Mouse (Mus musculus) MEL (cell line): ENCODE measurements around the gene Eme2. TPM values are rescaled to one million over a fixed set of nuclear protein-coding genes. Genes with fewer than 3 reads are reported as not detected.

Experiments used
- DNase-seq: peaks from one replicate; pipeline ENCODE4 v3.0.0; 2011; ENCODE audit warnings: low read depth, low spot score
- H3K27ac ChIP-seq: 2 replicates; pipeline ENCODE4 v1.5.1; 2012; ENCODE audit warnings: low read depth, mild to moderate bottlenecking, control low read depth, low read length, moderate library complexity; ENCODE audit not compliant: control insufficient read depth
- H3K27me3 ChIP-seq, 2 experiments: fragments of 150-350 bp in 1 of 2; sonication (generic) in 1 of 2; 2 replicates each; pipeline ENCODE4 v1.6.1; 2012; ENCODE audit warnings: low read length in 2 of 2, mild to moderate bottlenecking in 2 of 2, improper control_type of control experiment in 1 of 2, moderate library complexity in 1 of 2; ENCODE audit not compliant: insufficient read depth in 2 of 2, control insufficient read depth in 1 of 2
- H3K36me3 ChIP-seq, 2 experiments: 2 replicates each; pipeline ENCODE4 v1.6.1; 2012 to 2014; ENCODE audit warnings: low read length in 2 of 2, improper control_type of control experiment in 1 of 2, inconsistent platforms in 1 of 2, mild to moderate bottlenecking in 1 of 2; ENCODE audit not compliant: insufficient read depth in 2 of 2, control insufficient read depth in 1 of 2
- H3K4me1 ChIP-seq, 2 experiments: fragments of 150-350 bp in 1 of 2; sonication (generic) in 1 of 2; 2 replicates each; pipeline ENCODE4 v1.6.1; 2012; ENCODE audit warnings: low read length in 2 of 2, improper control_type of control experiment in 1 of 2, mild to moderate bottlenecking in 1 of 2; ENCODE audit not compliant: insufficient read depth in 2 of 2, control insufficient read depth in 1 of 2
- H3K4me3 ChIP-seq, 2 experiments: fragments of 150-350 bp in 1 of 2; sonication (generic) in 1 of 2; 2 replicates each; pipeline ENCODE4 v1.5.1; 2012; ENCODE audit warnings: low read depth in 2 of 2, low read length in 2 of 2, mild to moderate bottlenecking in 2 of 2, moderate library complexity in 2 of 2, control low read depth in 1 of 2, improper control_type of control experiment in 1 of 2; ENCODE audit not compliant: control insufficient read depth in 1 of 2, insufficient read depth in 1 of 2
- H3K79me2 ChIP-seq: 2 replicates; pipeline ENCODE4 v1.6.1; 2012; ENCODE audit warnings: mild to moderate bottlenecking, low read length, moderate library complexity; ENCODE audit not compliant: control insufficient read depth, poor library complexity, insufficient read depth
- H3K9ac ChIP-seq: 2 replicates; pipeline ENCODE4 v1.6.1; 2012; ENCODE audit warnings: low read depth, mild to moderate bottlenecking, control low read depth, low read length, moderate library complexity; ENCODE audit not compliant: control insufficient read depth, poor library complexity, severe bottlenecking
- H3K9me3 ChIP-seq: fragments of 150-350 bp; sonication (generic); replicated peaks from 2 replicates; pipeline ENCODE4 v1.6.1; 2012; ENCODE audit warnings: mild to moderate bottlenecking, low read length, improper control_type of control experiment, moderate library complexity; ENCODE audit not compliant: insufficient read depth
- CHD2 ChIP-seq: IDR thresholded peaks from 2 replicates; pipeline ENCODE4 v1.6.1; 2011; ENCODE audit warnings: low read length, improper control_type of control experiment
- E2F4 ChIP-seq: IDR thresholded peaks from 2 replicates; pipeline ENCODE4 v1.6.1; 2011; ENCODE audit warnings: low read depth, low read length, improper control_type of control experiment, borderline replicate concordance
- EP300 ChIP-seq, 2 experiments: IDR thresholded peaks; 2 replicates each; pipeline ENCODE4 v1.6.1; 2011; ENCODE audit warnings: improper control_type of control experiment in 2 of 2, low read length in 2 of 2, low read depth in 1 of 2, mild to moderate bottlenecking in 1 of 2
- GABPA ChIP-seq: IDR thresholded peaks from 2 replicates; pipeline ENCODE4 v1.6.1; 2012; ENCODE audit warnings: low read depth, mild to moderate bottlenecking, inconsistent platforms, low read length, improper control_type of control experiment, moderate library complexity
- GATA1 ChIP-seq: IDR thresholded peaks from 2 replicates; pipeline ENCODE4 v1.6.1; 2011; ENCODE audit warnings: low read depth, low read length, improper control_type of control experiment
- HCFC1 ChIP-seq: IDR thresholded peaks from 2 replicates; pipeline ENCODE4 v1.6.1; 2012; ENCODE audit warnings: low read depth, mild to moderate bottlenecking, inconsistent platforms, low read length, improper control_type of control experiment, moderate library complexity
- MAX ChIP-seq: IDR thresholded peaks from 2 replicates; pipeline ENCODE4 v1.6.1; 2011; ENCODE audit warnings: low read length, improper control_type of control experiment
- MXI1 ChIP-seq: IDR thresholded peaks from 2 replicates; pipeline ENCODE4 v1.6.1; 2011; ENCODE audit warnings: mild to moderate bottlenecking, low read depth, low read length, improper control_type of control experiment
- MYC ChIP-seq: IDR thresholded peaks from 2 replicates; pipeline ENCODE4 v1.6.1; 2011; ENCODE audit warnings: low read depth, mild to moderate bottlenecking, low read length, improper control_type of control experiment, moderate library complexity
- NRF1 ChIP-seq: IDR thresholded peaks from 2 replicates; pipeline ENCODE4 v1.6.1; 2014; ENCODE audit warnings: low read depth, mild to moderate bottlenecking, inconsistent platforms, low read length, improper control_type of control experiment, moderate library complexity; ENCODE audit not compliant: poor library complexity, insufficient read depth, severe bottlenecking
- POLR2AphosphoS5 ChIP-seq: IDR thresholded peaks from 2 replicates; pipeline ENCODE4 v1.6.1; 2012; ENCODE audit warnings: low read depth, borderline replicate concordance, mild to moderate bottlenecking, inconsistent platforms, low read length, moderate library complexity, mixed read lengths
- RAD21 ChIP-seq: IDR thresholded peaks from 2 replicates; pipeline ENCODE4 v1.6.1; 2011; ENCODE audit warnings: mild to moderate bottlenecking, low read depth, low read length, improper control_type of control experiment
- RCOR1 ChIP-seq: IDR thresholded peaks from 2 replicates; pipeline ENCODE4 v1.6.1; 2012; ENCODE audit warnings: low read depth, mild to moderate bottlenecking, inconsistent platforms, low read length, improper control_type of control experiment
- TCF12 ChIP-seq: IDR thresholded peaks from 2 replicates; pipeline ENCODE4 v1.6.1; 2014; ENCODE audit warnings: low read depth, mild to moderate bottlenecking, inconsistent platforms, low read length, improper control_type of control experiment, moderate library complexity
- UBTF ChIP-seq: IDR thresholded peaks from 2 replicates; pipeline ENCODE4 v1.6.1; 2012; ENCODE audit warnings: low read depth, mild to moderate bottlenecking, inconsistent platforms, low read length, improper control_type of control experiment, moderate library complexity, borderline replicate concordance; ENCODE audit not compliant: insufficient read depth
- USF1 ChIP-seq: IDR thresholded peaks from 2 replicates; pipeline ENCODE4 v1.6.1; 2014; ENCODE audit warnings: low read depth, mild to moderate bottlenecking, inconsistent platforms, low read length, improper control_type of control experiment, moderate library complexity
- ZC3H11A ChIP-seq: IDR thresholded peaks from 2 replicates; pipeline ENCODE4 v1.6.1; 2012; ENCODE audit warnings: low read depth, mild to moderate bottlenecking, inconsistent platforms, low read length, improper control_type of control experiment
- ZMIZ1 ChIP-seq: IDR thresholded peaks from 2 replicates; pipeline ENCODE4 v1.6.1; 2012; ENCODE audit warnings: low read depth, mild to moderate bottlenecking, inconsistent platforms, low read length, improper control_type of control experiment, moderate library complexity
- polyA plus RNA-seq, 2 experiments: library from polyadenylated mRNA; stranded (reverse) in 1 of 2; unstranded in 1 of 2; fragments of >175 nt in 1 of 2; fragments of >200 nt in 1 of 2; gene quantifications; 2 replicates each; pipeline versions ENCODE4 v1.2.1 to v1.2.4; 2012; ENCODE audit warnings: low replicate concordance in 2 of 2, low read depth in 1 of 2; ENCODE audit not compliant: insufficient read length in 2 of 2, insufficient read depth in 1 of 2, missing spikeins in 1 of 2
- total RNA-seq: library from RNA; depleted of rRNA; stranded (reverse); fragments of 300-350 nt; gene quantifications from 2 replicates; pipeline ENCODE4 v1.2.3, GENCODE M21; 2012

Gene Eme2
- total and polyA plus RNA-seq, 3 experiments, result 15.1 to 26.8 TPM; not detected in 1

DNA sequence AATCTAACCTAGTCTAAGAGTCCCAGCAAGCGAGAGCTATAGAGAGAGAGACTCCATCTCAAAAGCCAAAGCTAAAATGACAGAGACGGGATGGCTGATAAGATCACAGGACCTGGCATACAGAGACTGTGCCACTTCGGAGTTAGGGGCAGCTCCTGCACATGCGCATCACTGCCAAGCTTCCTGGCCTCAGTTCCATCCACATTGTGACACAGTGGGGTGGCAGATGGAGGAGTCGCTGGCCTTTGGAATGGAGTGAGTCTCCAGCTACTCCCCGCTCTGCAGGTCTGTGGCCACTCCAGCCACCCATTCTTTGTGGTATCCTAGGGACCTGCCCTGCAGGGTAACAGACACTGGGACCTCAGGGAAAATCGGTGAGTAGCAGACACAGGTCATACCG is 29.1 kb downstream of the Eme2 start, which contains the start of gene Igfals:
Gene Igfals (plus strand): TSS at position 222 of the 400 bp plus-strand sequence.
- no peaks in the 10 kb centered on the region for H3K4me1 ChIP-seq
- no peaks in the 10 kb centered on the region for H3K79me2 ChIP-seq
- H3K27me3 ChIP-seq, result no peaks in the 10 kb centered on the region
- no peak within 1 kb of the TSS for H3K4me3 ChIP-seq
- H3K27ac ChIP-seq, result no peak within 1 kb of the TSS
- no peaks in the 10 kb centered on the region for H3K36me3 ChIP-seq
- H3K9ac ChIP-seq, result no peak within 1 kb of the TSS
- H3K9me3 ChIP-seq, result no peaks in the 10 kb centered on the region
- no peak for TF ChIP-seq RAD21
- no peak for TF ChIP-seq UBTF
- no peak for TF ChIP-seq HCFC1
- no peak for TF ChIP-seq MYC
- TF ChIP-seq MXI1, result no peak
- TF ChIP-seq MAX, result no peak
- no peak for TF ChIP-seq TCF12
- no peak for DNase-seq

- peaks cover 4 to 16% of the 10 kb centered on the region in 2 experiments for H3K4me1 ChIP-seq
- TF ChIP-seq MXI1 (no peak), RCOR1 (no peak), HCFC1 (no peak), GABPA (no peak), E2F4 (no peak), GATA1 (no peak)
- H3K4me3 ChIP-seq, result no peak overlapping the region
- no peak overlapping the region for H3K9ac ChIP-seq
- H3K79me2 ChIP-seq, result no peaks in the 10 kb centered on the region
- H3K36me3 ChIP-seq, result peaks cover 0 to 11% of the 10 kb centered on the region in 2 experiments; a peak in 2 of 4 replicates
- H3K27ac ChIP-seq, result no peak overlapping the region
- DNase-seq, result no peak
- H3K9me3 ChIP-seq, result no peaks in the 10 kb centered on the region
- no peaks in the 10 kb centered on the region for H3K27me3 ChIP-seq
Measured at GRCm38 (mm10) chr17:24861785-24862184, 33.1 kb downstream of the Eme2 start.

DNA sequence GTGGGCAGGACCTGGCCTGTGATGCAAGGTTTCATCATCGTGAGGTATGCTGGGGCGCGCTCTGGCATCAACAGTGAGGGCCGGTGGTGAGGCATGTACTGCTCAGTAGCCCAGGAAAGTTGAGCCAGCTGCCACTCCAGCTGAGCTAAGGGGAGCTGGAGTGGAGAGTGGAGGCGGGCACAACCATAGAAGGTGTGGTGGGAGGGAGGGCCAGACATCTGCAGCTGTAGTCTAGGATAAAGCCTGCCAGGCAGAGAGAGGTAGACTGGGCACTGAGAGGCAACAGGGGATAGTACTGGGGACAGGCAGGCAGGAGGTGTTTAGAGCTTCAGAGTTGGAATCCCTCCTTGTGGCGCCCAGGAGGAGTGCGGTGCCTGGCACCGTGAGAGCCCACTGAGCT is 34.8 kb downstream of the Eme2 start:
- DNase-seq, result no peak
- H3K9me3 ChIP-seq, result no peaks in the 10 kb centered on the region
- H3K9ac ChIP-seq, result no peak overlapping the region
- H3K4me1 ChIP-seq, result peaks cover 4 to 16% of the 10 kb centered on the region in 2 experiments
- no peaks in the 10 kb centered on the region for H3K79me2 ChIP-seq
- no peak overlapping the region for H3K4me3 ChIP-seq
- TF ChIP-seq MXI1 (no peak), TCF12 (no peak), RAD21 (no peak), NRF1 (no peak), CHD2 (no peak), ZC3H11A (no peak), MAX (no peak), RCOR1 (no peak), POLR2AphosphoS5 (no peak), EP300 (IDR thresholded peaks at IDR 0.05; ENCODE audit: low read depth in 1 of 2, low read length in 2 of 2) (no peak), GATA1 (no peak), UBTF (no peak), E2F4 (no peak), USF1 (no peak), ZMIZ1 (no peak)
- TF ChIP-seq, all 39 proteins: peak for 0
- Histone ChIP-seq H3K27me3 (no peaks in the 10 kb centered on the region), H3K36me3 (peaks cover 0 to 11% of the 10 kb centered on the region in 2 experiments; a peak in 2 of 4 replicates), H3K27ac (no peak overlapping the region)
